Mouse (Mus musculus) spleen, adult 2 months (tissue): ENCODE results near the gene BC049352.

Experiments used
- CTCF ChIP-seq: fragments of 200-500 bp; IDR thresholded peaks from 2 replicates; pipeline ENCODE4 v1.5.1; 2011; ENCODE audit warnings: mild to moderate bottlenecking, inconsistent platforms; ENCODE audit not compliant: insufficient read depth, insufficient read length, insufficient replicate concordance; ENCODE audit errors: extremely low read depth
- POLR2A ChIP-seq: fragments of 200-500 bp; IDR thresholded peaks from 2 replicates; pipeline ENCODE4 v1.6.1; 2011; ENCODE audit warnings: low read depth, low read length, inconsistent platforms

DNA sequence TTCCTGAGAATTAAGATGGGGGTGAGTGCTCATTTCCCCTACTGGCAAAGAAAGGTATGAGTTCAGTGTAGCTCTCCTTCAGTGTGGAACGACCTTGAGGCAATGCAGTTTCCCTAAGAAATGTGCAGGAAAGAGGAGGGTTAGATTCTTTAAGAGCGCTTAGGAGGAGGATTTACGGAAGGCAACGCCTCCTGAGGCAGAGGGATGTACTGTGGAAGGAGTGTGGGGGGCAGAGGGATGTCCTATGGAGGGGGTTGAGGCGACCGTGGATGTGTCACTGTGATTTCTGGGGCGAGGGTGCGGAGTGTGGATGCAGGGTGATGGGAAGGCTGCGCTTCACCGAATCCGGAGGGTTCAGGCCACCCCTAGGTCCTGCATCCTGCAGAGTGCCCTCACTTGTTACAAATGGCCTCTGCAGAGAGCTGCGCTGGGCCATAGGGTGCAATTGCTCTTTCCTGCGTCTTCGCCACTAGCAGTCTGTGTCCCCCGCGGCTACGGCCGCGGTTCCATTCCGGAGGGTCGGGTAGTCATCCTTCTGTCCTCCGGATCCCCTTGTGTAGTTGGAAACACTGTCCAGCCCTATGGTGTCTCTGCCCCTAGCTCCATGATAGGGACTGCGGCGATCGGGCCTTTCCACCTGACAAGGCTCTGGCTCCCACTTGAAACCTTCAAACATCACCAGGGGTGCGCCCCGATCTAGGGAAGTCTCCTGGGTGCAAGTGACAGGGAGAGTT lies 36.1 kb upstream of the BC049352 start:
- TF ChIP-seq POLR2A (no peak), CTCF (no peak)
